Mouse (Mus musculus): ENCODE results near the gene Tmeff1.

DNA sequence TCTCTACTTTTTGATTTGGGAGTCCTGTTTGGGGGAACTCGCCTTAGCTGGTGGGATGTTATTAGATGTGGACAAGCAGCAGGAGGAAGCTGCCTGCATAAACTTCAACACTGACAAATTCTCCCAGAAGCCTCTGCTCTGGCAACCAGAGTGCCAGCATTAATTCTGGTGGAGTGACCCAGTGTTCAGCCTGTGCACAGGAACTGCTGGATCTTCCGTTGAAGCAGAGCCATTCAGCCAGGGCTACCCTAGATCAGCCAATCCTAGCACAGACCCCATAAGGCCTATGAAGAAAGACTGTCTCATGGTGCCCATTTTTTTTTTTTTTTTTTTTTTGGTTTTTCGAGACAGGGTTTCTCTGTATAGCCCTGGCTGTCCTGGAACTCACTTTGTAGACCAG is 3.0 kb upstream of the Tmeff1 start:
- no peak for TF ChIP-seq POLR2A (IDR thresholded peaks at IDR 0.05; ENCODE audit: borderline replicate concordance, extremely low read depth, insufficient read depth, insufficient read length, poor library complexity, severe bottlenecking)
- no peak for TF ChIP-seq CTCF (IDR thresholded peaks at IDR 0.05; ENCODE audit: borderline replicate concordance, extremely low read depth, insufficient read depth, insufficient read length)

Measured in brain, embryonic 14.5 days (tissue).